Mouse (Mus musculus) CD4-positive, CD25-positive, alpha-beta regulatory T cell, adult 9 weeks (primary cell): ENCODE measurements around the gene Cphx1. TPM values are rescaled to one million over a fixed set of nuclear protein-coding genes. Genes with fewer than 3 reads are reported as not detected.

Source experiments
- polyA plus RNA-seq: library from polyadenylated mRNA; unstranded; fragments of 100-300 nt; shearing (Covaris generic); gene quantifications from one replicate; pipeline ENCODE4 v1.2.1, GENCODE M21; 2017

Gene Cphx1
- not detected for polyA plus RNA-seq

DNA sequence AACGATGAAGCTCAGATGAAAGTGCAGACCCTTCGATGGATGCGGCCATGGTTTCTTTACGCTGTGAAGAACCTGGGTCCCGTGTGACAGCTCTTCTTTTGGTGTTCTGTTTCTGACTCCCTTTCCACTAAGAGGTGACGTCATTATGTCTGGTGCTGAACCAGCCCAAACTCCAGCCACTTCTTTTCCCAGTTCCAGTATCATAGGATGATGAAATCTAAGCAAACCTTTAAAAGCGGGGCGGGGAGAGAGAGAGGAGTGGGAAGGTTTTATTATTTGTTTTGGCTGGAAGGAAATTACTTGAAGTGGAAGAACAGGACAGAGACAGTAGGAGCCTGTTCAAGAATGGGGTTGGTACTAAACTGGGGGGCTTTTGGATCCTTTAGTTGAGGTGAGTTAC is at the start of gene Cphx1:
TSS of gene Cphx1 (plus strand) at position 301 of the 400 bp plus-strand sequence.

DNA sequence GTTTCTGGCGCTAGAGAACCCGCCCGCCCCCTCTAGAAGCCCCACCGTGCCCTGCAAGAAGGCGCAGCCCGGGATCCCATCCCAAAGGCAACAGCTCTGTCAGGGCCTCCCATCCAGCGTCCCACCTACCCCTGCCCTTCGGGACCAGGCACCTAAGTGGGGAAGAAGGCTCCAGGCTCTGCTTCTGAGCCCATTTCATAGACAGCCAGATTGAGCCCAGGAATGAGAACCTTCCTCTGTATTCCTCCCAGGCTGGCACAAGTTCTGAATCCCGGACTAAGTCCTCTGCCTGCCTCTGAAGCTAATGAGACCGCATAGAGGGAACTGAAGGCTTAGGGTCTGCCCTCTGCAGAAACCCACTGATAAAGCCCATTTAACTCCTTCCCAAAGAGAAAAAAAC is 35.1 kb upstream of the Cphx1 start, which contains the start of gene Plac9a:
TSS of gene Plac9a (minus strand) at position 101 of the 400 bp plus-strand sequence.

DNA sequence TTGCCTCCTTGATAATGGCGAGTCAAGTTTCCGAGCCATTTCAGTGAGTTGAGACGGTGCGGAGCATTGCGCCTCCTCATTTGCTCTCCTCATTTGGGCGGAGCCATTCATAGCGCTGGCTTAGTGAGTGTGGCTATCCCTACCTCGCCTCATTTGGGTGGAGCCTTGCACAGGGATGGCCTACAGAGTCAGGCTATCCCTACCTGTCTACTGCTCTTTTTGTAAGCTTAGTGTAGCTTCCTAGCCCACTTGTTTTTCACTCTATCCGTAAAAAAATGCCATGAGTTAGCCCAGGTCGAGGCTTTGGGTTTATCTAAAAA is 10.6 kb upstream of the Cphx1 start, which contains the start of gene Tmem254a:
TSS of gene Tmem254a (minus strand) at position 111 of the 320 bp plus-strand sequence.

DNA sequence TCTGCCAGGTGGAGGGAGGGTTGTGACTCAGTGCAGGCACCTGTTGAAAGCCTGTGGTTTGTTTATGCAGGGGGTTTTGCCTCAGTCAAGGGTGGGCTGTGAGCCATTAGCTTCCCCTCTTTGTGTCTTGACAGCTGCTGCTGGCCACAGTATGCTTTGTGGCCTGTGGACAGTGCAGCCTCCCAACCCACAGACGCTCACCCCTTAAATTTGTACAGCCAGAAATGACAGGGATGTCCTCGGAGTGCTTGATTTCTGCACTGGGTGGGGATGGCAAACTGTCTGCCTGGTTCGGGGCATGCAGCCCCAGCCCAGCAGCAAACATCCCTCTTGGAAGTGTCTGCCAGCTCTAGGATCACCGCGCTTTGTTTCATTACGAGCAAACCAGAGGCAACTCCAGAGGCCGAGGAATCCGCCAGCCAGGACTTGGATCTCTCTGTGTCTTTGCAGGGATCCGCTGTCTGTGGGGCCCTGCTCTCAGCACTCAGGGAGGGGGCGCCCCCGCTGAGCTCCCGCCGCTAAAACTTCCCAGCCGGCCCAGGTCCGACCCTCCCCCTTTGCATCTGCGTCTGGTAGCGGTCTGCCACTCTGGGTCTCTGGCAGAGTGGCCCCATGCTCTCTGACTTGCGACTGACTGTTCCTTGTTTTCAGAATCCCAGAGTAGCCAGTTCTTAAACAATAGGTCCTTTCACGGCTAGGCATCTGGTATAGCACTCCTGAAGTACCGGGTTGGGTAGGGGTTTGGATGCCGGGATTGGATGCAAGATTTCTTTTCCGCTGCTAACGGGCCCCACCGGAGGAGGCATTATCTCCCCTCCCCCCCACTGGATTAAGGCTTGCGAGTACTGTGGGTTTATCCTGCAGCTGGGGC is 40.5 kb downstream of the Cphx1 start, which contains the start of gene Duxbl1:
TSS of gene Duxbl1 (plus strand) at position 207 of the 871 bp plus-strand sequence.

Other genes starting within 250 kb of the Cphx1 start
- gene Ppif, start 244.2 kb upstream of the Cphx1 start, polyA plus RNA-seq, result 13.1 TPM
- gene Zcchc24, start 169.3 kb upstream of the Cphx1 start, polyA plus RNA-seq, result 0.41 TPM
- gene Anxa11, start 96.1 kb upstream of the Cphx1 start, polyA plus RNA-seq, result 70.4 TPM
- gene Plac9a, start 35.2 kb upstream of the Cphx1 start, polyA plus RNA-seq, result not detected
- gene Tmem254a, start 10.6 kb upstream of the Cphx1 start, polyA plus RNA-seq, result 12.0 TPM
- not detected for gene Duxbl1, start 40.3 kb downstream of the Cphx1 start, polyA plus RNA-seq
- not detected for gene Gm9780, start 104.4 kb downstream of the Cphx1 start, polyA plus RNA-seq
- 164 TPM for gene Tmem254c, start 129.1 kb downstream of the Cphx1 start, polyA plus RNA-seq
- not detected for gene Cphx2, start 143.2 kb downstream of the Cphx1 start, polyA plus RNA-seq
- not detected for gene Cphx3, start 144.0 kb downstream of the Cphx1 start, polyA plus RNA-seq
- not detected for gene Duxbl2, start 180.0 kb downstream of the Cphx1 start, polyA plus RNA-seq
- not detected for gene Plac9b, start 244.2 kb downstream of the Cphx1 start, polyA plus RNA-seq